Mouse (Mus musculus) midbrain, postnatal 0 days (tissue): ENCODE measurements around the gene Copz2. TPM values are rescaled to one million over a fixed set of nuclear protein-coding genes. Genes with fewer than 3 reads are reported as not detected.

Experiments
- ATAC-seq: fragments of 200-750 bp; cut with Nextera tagmentation; 2 replicates; pipeline ENCODE4 v1.8.0; 2017; ENCODE audit warnings: moderate number of reproducible peaks, mild to moderate bottlenecking, moderate TSS enrichment, moderate library complexity; ENCODE audit not compliant: low FRiP score
- DNase-seq: peaks from one replicate; pipeline ENCODE4 v3.0.0-alpha.2; 2015; ENCODE audit warnings: low spot score
- H3K27ac ChIP-seq: fragments of 300-500 bp; sonication (generic); 2 replicates; pipeline ENCODE4 v1.5.1; 2014; ENCODE audit warnings: low read depth, mild to moderate bottlenecking, low read length, mixed read lengths
- H3K27me3 ChIP-seq: fragments of 300-500 bp; sonication (generic); 2 replicates; pipeline ENCODE4 v1.6.1; 2014; ENCODE audit warnings: low read length, control low read depth, mixed read lengths; ENCODE audit not compliant: insufficient read depth
- H3K36me3 ChIP-seq: fragments of 300-500 bp; sonication (generic); 2 replicates; pipeline ENCODE4 v1.6.1; 2014; ENCODE audit warnings: low read length, control low read depth, mixed read lengths; ENCODE audit not compliant: insufficient read depth
- H3K4me1 ChIP-seq: fragments of 300-500 bp; sonication (generic); 2 replicates; pipeline ENCODE4 v1.6.1; 2014; ENCODE audit warnings: mild to moderate bottlenecking, control low read depth, antibody characterized with exemption, low read length, mixed read lengths; ENCODE audit not compliant: insufficient read depth
- H3K4me2 ChIP-seq: fragments of 300-500 bp; sonication (generic); 2 replicates; pipeline ENCODE4 v1.6.1; 2014; ENCODE audit warnings: low read depth, mild to moderate bottlenecking, low read length, mixed read lengths; ENCODE audit not compliant: poor library complexity, severe bottlenecking
- H3K4me3 ChIP-seq: fragments of 300-500 bp; sonication (generic); 2 replicates; pipeline ENCODE4 v1.5.1; 2014; ENCODE audit warnings: low read depth, mild to moderate bottlenecking, low read length, moderate library complexity
- H3K9ac ChIP-seq: fragments of 300-500 bp; sonication (generic); replicated peaks from 2 replicates; pipeline ENCODE4 v1.6.1; 2014; ENCODE audit warnings: mild to moderate bottlenecking, low read length, moderate library complexity, mixed read lengths; ENCODE audit not compliant: poor library complexity, severe bottlenecking
- H3K9me3 ChIP-seq: fragments of 300-500 bp; sonication (generic); 2 replicates; pipeline ENCODE4 v1.6.1; 2016; ENCODE audit warnings: low read length, control low read depth
- CTCF ChIP-seq: IDR thresholded peaks from 2 replicates; pipeline ENCODE4 v1.5.1; 2016; ENCODE audit warnings: antibody characterized with exemption, mild to moderate bottlenecking
- WGBS: fragments of 180-500 bp; shearing (Covaris S2); extraction: QIAGEN DNeasy Blood & Tissue Kit; methylation state at CpG from one replicate; pipeline ENCODE4 v1.1.7; 2014; 5-methylcytosine and 5-hydroxymethylcytosine counted together
- polyA plus RNA-seq: library from polyadenylated mRNA; unstranded; fragments of >200 nt; fragmentation: Nextera tagmentation; extraction: Ambion mirVana; gene quantifications from 2 replicates; pipeline ENCODE4 v1.2.1, GENCODE M21; 2015
- total RNA-seq: library from RNA; depleted of rRNA; stranded (reverse); fragments of >200 nt; gene quantifications from 2 replicates; pipeline ENCODE4 v1.2.3, GENCODE M21; 2014

The Copz2 gene
- total and polyA plus RNA-seq, 2 experiments from 2014 or later, result 12.7 to 20.3 TPM

- peak; percentile 98 for TF ChIP-seq CTCF
- Histone ChIP-seq H3K27ac (no peak overlapping the region), H3K4me1 (peaks cover 10% of the 10 kb centered on the region; the same call in 1 of the 2 replicates), H3K4me3 (peak overlapping the region; percentile 39), H3K36me3 (no peaks in the 10 kb centered on the region), H3K9me3 (no peaks in the 10 kb centered on the region), H3K27me3 (no peaks in the 10 kb centered on the region), H3K4me2 (peak overlapping the region; percentile 81), H3K9ac (no peak overlapping the region)
- ATAC-seq (peak; percentile 87), DNase-seq (peak; percentile 96)
- WGBS, result 0% methylated on average over 31 of the region's 31 CpGs
These were observed 12.2 kb downstream of the Copz2 start for GRCm38 (mm10) chr11:96861878-96862289.

GRCm38 (mm10) chr11:96862534-96862933 is 12.9 kb downstream of the Copz2 start:
- Histone ChIP-seq H3K27me3 (no peaks in the 10 kb centered on the region), H3K9me3 (no peaks in the 10 kb centered on the region), H3K4me3 (peak overlapping the region; percentile 39; the same call in 1 of the 2 replicates), H3K27ac (peak overlapping the region; percentile 47), H3K9ac (peak overlapping the region; percentile 8; the same call in 1 of the 2 replicates), H3K36me3 (no peaks in the 10 kb centered on the region), H3K4me1 (peaks cover 10% of the 10 kb centered on the region; the same call in 1 of the 2 replicates), H3K4me2 (peak overlapping the region; percentile 81)
- ATAC-seq (no peak), DNase-seq (no peak)
- TF ChIP-seq CTCF, result no peak
- 59% methylated on average over 12 of the region's 12 CpGs for WGBS

GRCm38 (mm10) chr11:96863206-96863995 is 13.7 kb downstream of the Copz2 start:
- Histone ChIP-seq H3K36me3 (no peaks in the 10 kb centered on the region), H3K4me1 (peaks cover 10% of the 10 kb centered on the region; the same call in 1 of the 2 replicates), H3K27ac (no peak overlapping the region), H3K4me3 (no peak overlapping the region), H3K27me3 (no peaks in the 10 kb centered on the region), H3K9me3 (no peaks in the 10 kb centered on the region), H3K9ac (no peak overlapping the region), H3K4me2 (no peak overlapping the region)
- ATAC-seq (no peak), DNase-seq (peak; percentile 89)
- no peak for TF ChIP-seq CTCF
- WGBS, result 23% methylated on average over 26 of the region's 26 CpGs

GRCm38 (mm10) chr11:96867149-96867548 is 17.5 kb downstream of the Copz2 start:
- Histone ChIP-seq H3K9ac (no peak overlapping the region), H3K27me3 (no peaks in the 10 kb centered on the region), H3K9me3 (no peaks in the 10 kb centered on the region), H3K4me2 (no peak overlapping the region), H3K4me1 (peaks cover 8% of the 10 kb centered on the region; the same call in 1 of the 2 replicates), H3K36me3 (no peaks in the 10 kb centered on the region), H3K27ac (no peak overlapping the region), H3K4me3 (no peak overlapping the region)
- TF ChIP-seq CTCF, result peak; percentile 93
- DNase-seq (peak; percentile 90), ATAC-seq (peak; percentile 47; the same call in 1 of the 2 replicates)
- WGBS, result 8% methylated on average over 5 of the region's 5 CpGs

- ATAC-seq, result no peak
- peak; percentile 72 for DNase-seq
- H3K9me3 ChIP-seq, result no peaks in the 10 kb centered on the region
- H3K4me1 ChIP-seq, result peaks cover 30% of the 10 kb centered on the region
- no peaks in the 10 kb centered on the region for H3K36me3 ChIP-seq
- peak overlapping the region; percentile 50; the same call in 1 of the 2 replicates for H3K9ac ChIP-seq
- peak overlapping the region; percentile 71 for H3K27ac ChIP-seq
- H3K27me3 ChIP-seq, result no peaks in the 10 kb centered on the region
- WGBS, result 5% methylated on average over 24 of the region's 24 CpGs
- TF ChIP-seq CTCF, result peak; percentile 5; the same call in 1 of the 2 replicates
- no peak overlapping the region for H3K4me3 ChIP-seq
- no peak overlapping the region for H3K4me2 ChIP-seq
These were observed 23.0 kb downstream of the Copz2 start for GRCm38 (mm10) chr11:96872441-96873379.
